Mouse (Mus musculus) stomach, postnatal 0 days (tissue): ENCODE results near the gene Slc37a4. TPM values are rescaled to one million over a fixed set of nuclear protein-coding genes. Genes with fewer than 3 reads are reported as not detected.
A peak's percentile ranks its signal among the peaks of the same experiment; 100 is the strongest.
"Not testable (repeated sequence)": the region's sequence is repeated elsewhere in the genome, so short reads cannot be mapped to it uniquely, and the experiment has no call there.

Experiments
- ATAC-seq: fragments of 200-750 bp; cut with Nextera tagmentation; 2 replicates; pipeline ENCODE4 v1.8.0; 2017; ENCODE audit not compliant: low FRiP score, low TSS enrichment
- DNase-seq: peaks from one replicate; pipeline ENCODE4 v3.0.0-alpha.2; 2016; ENCODE audit warnings: low spot score
- H3K27ac ChIP-seq: fragments of 300-500 bp; sonication (generic); replicated peaks from 2 replicates; pipeline ENCODE4 v1.5.1; 2014; ENCODE audit warnings: mild to moderate bottlenecking, control low read depth
- H3K27me3 ChIP-seq: fragments of 300-500 bp; sonication (generic); 2 replicates; pipeline ENCODE4 v1.6.1; 2014; ENCODE audit warnings: low read length; ENCODE audit not compliant: control insufficient read depth, insufficient read depth
- H3K36me3 ChIP-seq: fragments of 300-500 bp; sonication (generic); 2 replicates; pipeline ENCODE4 v1.6.1; 2014; ENCODE audit warnings: low read length, mixed read lengths; ENCODE audit not compliant: control insufficient read depth, insufficient read depth
- H3K4me1 ChIP-seq: fragments of 300-500 bp; sonication (generic); replicated peaks from 2 replicates; pipeline ENCODE4 v1.6.1; 2014; ENCODE audit warnings: antibody characterized with exemption; ENCODE audit not compliant: control insufficient read depth, insufficient read depth
- H3K4me2 ChIP-seq: fragments of 300-500 bp; sonication (generic); replicated peaks from 2 replicates; pipeline ENCODE4 v1.6.1; 2014; ENCODE audit warnings: low read depth, mild to moderate bottlenecking, control low read depth, moderate library complexity
- H3K4me3 ChIP-seq: fragments of 300-500 bp; sonication (generic); 2 replicates; pipeline ENCODE4 v1.5.1; 2014; ENCODE audit warnings: low read depth, low read length, control low read depth
- H3K9ac ChIP-seq: fragments of 300-500 bp; sonication (generic); 2 replicates; pipeline ENCODE4 v1.6.1; 2014; ENCODE audit warnings: mild to moderate bottlenecking, low read length, control low read depth, mixed read lengths
- H3K9me3 ChIP-seq: fragments of 300-500 bp; sonication (generic); 2 replicates; pipeline ENCODE4 v1.6.1; 2016; ENCODE audit warnings: low read length; ENCODE audit not compliant: control insufficient read depth
- CTCF ChIP-seq: IDR thresholded peaks from 2 replicates; pipeline ENCODE4 v1.5.1; 2016; ENCODE audit warnings: antibody characterized with exemption, low read depth, mild to moderate bottlenecking, moderate library complexity
- EP300 ChIP-seq: optimal IDR thresholded peaks from 2 replicates; pipeline ENCODE3; 2016; ENCODE audit warnings: antibody characterized with exemption
- WGBS: fragments of 180-500 bp; shearing (Covaris S2); extraction: QIAGEN DNeasy Blood & Tissue Kit; methylation state at CpG from one replicate; pipeline ENCODE4 v1.1.7; 2014; 5-methylcytosine and 5-hydroxymethylcytosine counted together
- polyA plus RNA-seq: library from polyadenylated mRNA; unstranded; fragments of >200 nt; fragmentation: Nextera tagmentation; extraction: Ambion mirVana; gene quantifications from 2 replicates; pipeline ENCODE4 v1.2.1, GENCODE M21; 2015

Slc37a4 gene
- polyA plus RNA-seq, 1 experiment from 2014 or later = 18.1 TPM

- no peaks in the 10 kb centered on the region for H3K9me3 ChIP-seq
- 71% methylated on average over 6 of the region's 6 CpGs for WGBS
- no peak overlapping the region for H3K4me2 ChIP-seq
- no peak overlapping the region for H3K4me3 ChIP-seq
- peaks cover 3% of the 10 kb centered on the region; the same call in 1 of the 2 replicates for H3K4me1 ChIP-seq
- H3K27ac ChIP-seq = no peak overlapping the region
- no peak for DNase-seq
- ATAC-seq = no peak
- no peak overlapping the region for H3K9ac ChIP-seq
- no peaks in the 10 kb centered on the region for H3K36me3 ChIP-seq
- TF ChIP-seq EP300 = no peak
- TF ChIP-seq CTCF = no peak
- no peaks in the 10 kb centered on the region for H3K27me3 ChIP-seq
Observed at GRCm38 (mm10) chr9:44376141-44376540, 20.5 kb upstream of the Slc37a4 start.

- H3K9me3 ChIP-seq, H3K4me1 ChIP-seq, H3K4me3 ChIP-seq, DNase-seq, ATAC-seq, H3K4me2 ChIP-seq, H3K27ac ChIP-seq, H3K27me3 ChIP-seq, H3K36me3 ChIP-seq, H3K9ac ChIP-seq: not testable (repeated sequence)
- WGBS = 83% methylated on average over 2 of the region's 2 CpGs
Observed at GRCm38 (mm10) chr9:44377335-44377734, 19.3 kb upstream of the Slc37a4 start.

GRCm38 (mm10) chr9:44378153-44378730, 18.4 kb upstream of the Slc37a4 start:
- no peak for DNase-seq
- Histone ChIP-seq H3K4me2 (peak overlapping the region; percentile 56), H3K4me3 (peak overlapping the region; percentile 79; the same call in 1 of the 2 replicates), H3K9ac (no peak overlapping the region), H3K36me3 (peaks cover 12% of the 10 kb centered on the region), H3K4me1 (peaks cover 3% of the 10 kb centered on the region; the same call in 1 of the 2 replicates), H3K27me3 (no peaks in the 10 kb centered on the region), H3K27ac (no peak overlapping the region), H3K9me3 (no peaks in the 10 kb centered on the region)
- TF ChIP-seq EP300 (no peak), CTCF (no peak)
- no peak for ATAC-seq
- WGBS = 81% methylated on average over 5 of the region's 5 CpGs

- peak within 1 kb of the TSS; percentile 94 for H3K4me2 ChIP-seq
- peak; percentile 97 for ATAC-seq
- TF ChIP-seq CTCF (peak; percentile 61), EP300 (no peak)
- H3K4me1 ChIP-seq = peaks cover 3% of the 10 kb centered on the region; the same call in 1 of the 2 replicates
- WGBS = under 1% methylated on average over 83 of the region's 83 CpGs
- peak within 1 kb of the TSS; percentile 87 for H3K9ac ChIP-seq
- no peaks in the 10 kb centered on the region for H3K27me3 ChIP-seq
- peak; percentile 100 for DNase-seq
- peak within 1 kb of the TSS; percentile 79 for H3K4me3 ChIP-seq
- H3K9me3 ChIP-seq = no peaks in the 10 kb centered on the region
- H3K36me3 ChIP-seq = peaks cover 14% of the 10 kb centered on the region
- peak within 1 kb of the TSS; percentile 88 for H3K27ac ChIP-seq
Observed at GRCm38 (mm10) chr9:44379054-44379834, 17.4 kb upstream of the Slc37a4 start, which contains the start of gene Hyou1. Gene Hyou1 (plus strand): TSS chr9:44379490.

- TF ChIP-seq CTCF (no peak), EP300 (no peak)
- DNase-seq (no peak), ATAC-seq (peak; percentile 2; the same call in 1 of the 2 replicates)
- Histone ChIP-seq H3K9me3 (no peaks in the 10 kb centered on the region), H3K9ac (peak overlapping the region; percentile 87), H3K4me2 (peak overlapping the region; percentile 94), H3K4me1 (peaks cover 3% of the 10 kb centered on the region; the same call in 1 of the 2 replicates), H3K27me3 (no peaks in the 10 kb centered on the region), H3K4me3 (peak overlapping the region; percentile 79), H3K36me3 (peaks cover 20% of the 10 kb centered on the region), H3K27ac (peak overlapping the region; percentile 88)
- 2% methylated on average over 15 of the region's 15 CpGs for WGBS
Observed at GRCm38 (mm10) chr9:44379862-44380261, 16.8 kb upstream of the Slc37a4 start.

- Histone ChIP-seq H3K9ac (no peak overlapping the region), H3K4me1 (peaks cover 3% of the 10 kb centered on the region; the same call in 1 of the 2 replicates), H3K4me3 (no peak overlapping the region), H3K27ac (no peak overlapping the region), H3K27me3 (no peaks in the 10 kb centered on the region), H3K36me3 (peaks cover 41% of the 10 kb centered on the region), H3K4me2 (no peak overlapping the region), H3K9me3 (no peaks in the 10 kb centered on the region)
- ATAC-seq (no peak), DNase-seq (no peak)
- 87% methylated on average over 13 of the region's 13 CpGs for WGBS
- TF ChIP-seq EP300 (no peak), CTCF (no peak)
Observed at GRCm38 (mm10) chr9:44384596-44384995, 12.1 kb upstream of the Slc37a4 start.
